Mouse (Mus musculus): Measurements from ENCODE around the gene Lypd5.

Gene Lypd5

DNA sequence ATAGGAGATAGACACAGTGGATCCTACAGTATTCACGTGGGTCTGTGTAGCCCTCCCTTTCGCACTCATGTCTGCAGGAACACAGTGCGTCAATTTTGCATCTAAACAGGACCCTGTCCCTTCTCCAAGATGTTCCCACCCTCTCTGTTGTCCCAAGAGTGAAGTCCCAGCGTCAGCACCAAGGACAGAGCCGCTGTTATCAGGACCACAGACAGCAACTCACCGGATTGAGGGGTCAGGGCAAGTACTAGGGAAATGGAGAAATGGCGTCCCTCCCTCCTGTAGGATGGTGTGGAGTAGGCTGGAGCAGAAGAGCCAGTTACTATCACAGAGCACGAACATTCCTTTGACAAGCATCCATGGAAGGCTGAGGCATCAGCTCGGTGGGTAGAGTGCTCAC is 10.3 kb downstream of the Lypd5 start:
- DNase-seq (ENCODE audit: low read depth, low spot score), result no peak

- no peak for DNase-seq (ENCODE audit: low read depth, low spot score)
These were observed 12.0 kb downstream of the Lypd5 start for GRCm38 (mm10) chr7:24361001-24361400.

DNA sequence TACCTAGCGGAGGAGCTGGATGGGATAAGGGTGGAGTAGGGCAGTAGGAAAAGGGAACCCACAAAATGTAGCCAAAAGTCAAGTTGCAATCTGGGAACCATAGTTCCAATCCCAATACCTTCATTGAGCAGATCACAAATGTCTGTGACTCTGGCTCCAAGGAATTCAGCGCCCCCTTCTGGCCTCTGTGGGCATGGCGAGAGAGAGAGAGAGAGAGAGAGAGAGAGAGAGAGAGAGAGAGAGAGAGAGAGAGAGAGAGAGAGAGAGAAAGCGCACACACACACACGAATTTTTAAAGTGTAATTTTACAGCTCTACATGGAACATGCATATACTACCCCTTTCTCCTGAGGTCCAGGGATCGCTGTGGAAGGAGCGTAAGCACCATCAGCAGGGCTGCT is 14.2 kb downstream of the Lypd5 start:
- no peak for DNase-seq (ENCODE audit: low read depth, low spot score)

DNA sequence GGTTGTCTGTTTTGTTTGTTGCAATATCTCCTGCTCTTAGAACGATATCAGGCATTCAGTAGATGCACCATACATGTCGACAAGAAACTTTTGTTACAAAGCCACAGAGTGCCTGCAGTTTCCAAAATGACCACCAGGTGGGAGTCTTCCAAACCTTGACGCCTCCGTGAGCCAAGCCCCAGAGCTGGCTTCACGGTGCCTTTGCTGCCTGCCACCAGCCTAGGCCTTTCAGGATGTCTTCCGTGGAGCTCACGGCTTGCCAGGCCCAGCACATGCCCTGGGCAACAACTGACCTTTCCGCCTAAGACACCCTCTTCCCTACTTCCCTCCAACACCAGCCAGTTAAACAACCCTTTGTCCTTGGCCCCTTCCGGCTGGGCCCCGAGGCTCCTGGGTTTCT is 15.8 kb downstream of the Lypd5 start:
- peak; percentile 60 for DNase-seq (ENCODE audit: low read depth, low spot score)

DNA sequence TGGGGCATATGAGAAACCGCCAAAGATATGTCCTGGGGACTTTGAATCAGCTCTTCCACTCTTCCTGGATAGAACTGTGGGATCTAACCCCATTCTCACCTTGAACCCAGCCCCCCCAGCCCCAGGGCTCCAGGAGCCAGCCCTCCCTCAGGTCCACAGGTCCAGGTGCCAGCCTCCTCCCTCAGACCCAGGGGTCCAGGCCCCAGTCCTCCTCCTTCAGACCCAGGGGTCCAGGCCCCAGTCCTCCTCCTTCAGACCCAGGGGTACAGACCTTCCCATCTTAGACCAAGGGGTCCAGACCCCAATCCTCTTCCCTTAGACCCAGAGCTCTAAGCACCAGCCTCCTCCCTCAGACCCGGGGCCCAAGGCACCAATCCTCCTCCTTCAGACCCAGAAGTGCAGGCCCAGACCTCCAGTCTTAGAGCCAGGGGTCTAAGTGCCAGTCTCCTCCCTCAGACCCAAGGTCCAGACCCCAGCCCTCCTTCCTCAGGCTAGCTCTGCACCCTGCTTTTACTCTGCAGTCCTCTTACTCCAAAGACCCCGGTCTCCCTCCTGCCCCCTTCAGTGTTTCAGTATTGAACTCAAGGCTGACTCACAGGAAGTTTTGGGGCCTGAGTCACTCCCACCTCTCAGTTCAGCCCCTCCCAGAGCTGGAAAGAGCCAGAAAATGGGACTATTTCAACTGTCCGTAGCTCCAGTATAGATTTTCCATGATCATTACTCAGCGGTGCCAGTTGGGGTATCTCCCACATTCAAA is 16.4 kb downstream of the Lypd5 start:
- no peak for DNase-seq (ENCODE audit: low read depth, low spot score)

GRCm38 (mm10) chr7:24366716-24367632 is 18.0 kb downstream of the Lypd5 start:
- no peak for DNase-seq (ENCODE audit: low read depth, low spot score)

DNA sequence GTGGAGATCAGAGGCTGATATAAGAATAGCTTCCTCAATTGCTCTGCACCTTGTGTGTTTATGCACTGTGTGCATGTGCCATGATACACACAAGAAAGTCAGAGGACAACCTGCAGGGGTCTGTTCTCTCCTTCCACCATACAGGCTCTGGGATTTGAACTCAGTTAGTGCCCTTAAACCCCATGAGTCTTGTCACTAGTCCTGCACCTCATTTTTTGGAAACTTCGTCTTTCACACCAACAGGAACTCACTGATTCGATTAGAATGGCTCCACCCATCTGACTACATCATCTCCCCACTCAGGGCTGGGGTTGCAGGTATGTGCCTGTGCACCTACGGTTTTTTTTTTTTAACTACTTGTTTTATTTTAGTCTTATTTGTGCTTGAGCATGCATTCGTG is 19.2 kb downstream of the Lypd5 start:
- DNase-seq (ENCODE audit: low read depth, low spot score), result no peak

DNA sequence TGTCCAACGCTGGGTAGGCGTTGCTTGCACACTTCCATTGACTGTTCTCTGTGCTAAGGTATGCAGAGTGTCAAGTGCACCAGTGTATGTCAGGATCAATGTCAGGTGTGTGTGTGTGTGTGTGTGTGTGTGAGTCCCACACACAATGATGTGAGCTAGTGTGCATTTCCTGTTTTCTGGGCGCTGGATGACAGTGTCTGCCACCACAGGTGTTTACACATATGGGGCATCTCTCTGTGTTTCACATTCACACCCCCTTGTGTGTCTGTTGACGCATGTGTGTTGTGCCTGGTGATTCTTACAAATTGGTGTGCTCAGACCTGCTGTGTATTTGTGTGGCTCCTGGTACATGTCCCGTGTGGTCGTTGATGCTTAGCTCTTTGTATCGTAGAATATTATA is 19.9 kb downstream of the Lypd5 start:
- DNase-seq (ENCODE audit: low read depth, low spot score), result no peak

- no peak for DNase-seq (ENCODE audit: low read depth, low spot score)
These were observed 20.9 kb downstream of the Lypd5 start, which contains the start of gene Kcnn4 for GRCm38 (mm10) chr7:24369731-24370541. Gene Kcnn4, plus strand, starts transcription at chr7:24370263.

- no peak for DNase-seq (ENCODE audit: low read depth, low spot score)
These were observed 22.2 kb downstream of the Lypd5 start for GRCm38 (mm10) chr7:24371012-24371808.

- DNase-seq (ENCODE audit: low read depth, low spot score), result no peak
These were observed 22.8 kb downstream of the Lypd5 start for GRCm38 (mm10) chr7:24371809-24372145.

DNA sequence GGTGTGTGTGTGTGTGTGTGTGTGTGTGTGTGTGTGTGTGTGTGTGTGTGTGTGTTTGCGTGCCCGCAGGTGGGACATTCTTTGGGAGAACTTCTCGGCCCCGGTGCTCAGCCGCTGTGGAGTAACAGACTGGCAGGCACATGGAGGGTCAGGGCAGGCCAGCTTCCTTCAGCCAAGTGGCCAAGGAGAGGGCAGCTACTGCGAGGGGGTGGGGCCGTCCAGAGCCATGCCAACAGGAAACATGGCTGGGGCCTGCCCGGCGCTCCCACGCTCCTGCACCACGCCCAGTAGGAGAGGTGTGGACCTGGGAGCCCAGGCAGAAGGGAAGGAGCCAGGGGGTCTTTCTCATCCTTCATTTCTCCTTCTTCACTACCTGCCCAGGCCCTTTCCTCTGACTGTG is 23.3 kb downstream of the Lypd5 start:
- no peak for DNase-seq (ENCODE audit: low read depth, low spot score)

DNA sequence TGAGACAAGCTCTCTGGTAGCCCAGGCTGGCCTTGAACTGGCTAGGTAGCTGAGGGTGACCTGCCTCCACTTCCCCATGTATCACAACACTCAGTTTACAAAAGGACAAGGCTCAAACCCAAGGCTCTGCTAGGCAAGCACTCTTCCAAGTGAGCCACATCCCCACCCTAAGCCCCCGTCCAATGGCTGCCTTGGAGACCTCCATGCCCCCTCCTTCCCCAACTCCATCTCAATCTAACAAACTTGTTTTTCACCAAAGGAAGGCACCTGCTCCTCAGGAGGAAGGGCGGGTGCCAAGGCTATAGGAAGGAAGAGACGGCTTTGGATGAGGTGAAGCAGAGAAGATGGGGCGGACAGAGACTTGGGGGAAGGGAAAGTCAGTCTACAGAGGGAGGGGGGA is 23.8 kb downstream of the Lypd5 start:
- DNase-seq (ENCODE audit: low read depth, low spot score), result no peak

GRCm38 (mm10) chr7:24373538-24374379 is 24.8 kb downstream of the Lypd5 start:
- DNase-seq (ENCODE audit: low read depth, low spot score), result no peak

- DNase-seq (ENCODE audit: low read depth, low spot score), result no peak
These were observed 27.5 kb downstream of the Lypd5 start for GRCm38 (mm10) chr7:24376456-24376855.

DNA sequence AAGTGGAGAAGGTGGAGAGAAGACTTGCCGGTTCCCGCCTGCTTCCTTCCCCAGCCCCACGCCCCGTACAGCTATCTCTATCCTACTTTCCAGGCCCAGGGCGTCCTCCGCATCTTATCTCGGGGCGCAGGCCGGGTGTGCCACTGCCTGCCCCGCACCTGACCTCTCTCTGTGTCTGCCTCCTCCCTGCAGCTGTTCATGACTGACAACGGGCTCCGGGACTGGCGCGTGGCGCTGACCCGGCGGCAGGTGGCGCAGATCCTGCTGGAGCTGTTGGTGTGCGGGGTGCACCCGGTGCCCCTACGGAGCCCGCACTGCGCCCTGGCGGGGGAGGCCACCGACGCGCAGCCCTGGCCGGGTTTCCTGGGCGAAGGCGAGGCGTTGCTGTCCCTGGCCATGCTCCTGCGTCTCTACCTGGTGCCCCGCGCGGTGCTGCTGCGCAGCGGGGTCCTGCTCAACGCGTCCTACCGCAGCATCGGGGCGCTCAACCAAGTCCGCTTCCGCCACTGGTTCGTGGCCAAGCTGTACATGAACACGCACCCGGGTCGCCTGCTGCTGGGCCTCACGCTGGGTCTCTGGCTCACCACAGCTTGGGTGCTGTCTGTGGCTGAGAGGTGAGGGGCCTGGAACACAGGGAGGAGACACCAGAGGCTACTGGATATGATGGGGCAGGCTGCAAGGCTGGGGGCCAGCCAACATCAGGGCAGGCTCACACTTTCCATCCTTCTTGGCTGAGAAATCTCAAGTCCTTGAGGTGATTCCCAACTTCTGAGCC is 28.3 kb downstream of the Lypd5 start:
- no peak for DNase-seq (ENCODE audit: low read depth, low spot score)

DNA sequence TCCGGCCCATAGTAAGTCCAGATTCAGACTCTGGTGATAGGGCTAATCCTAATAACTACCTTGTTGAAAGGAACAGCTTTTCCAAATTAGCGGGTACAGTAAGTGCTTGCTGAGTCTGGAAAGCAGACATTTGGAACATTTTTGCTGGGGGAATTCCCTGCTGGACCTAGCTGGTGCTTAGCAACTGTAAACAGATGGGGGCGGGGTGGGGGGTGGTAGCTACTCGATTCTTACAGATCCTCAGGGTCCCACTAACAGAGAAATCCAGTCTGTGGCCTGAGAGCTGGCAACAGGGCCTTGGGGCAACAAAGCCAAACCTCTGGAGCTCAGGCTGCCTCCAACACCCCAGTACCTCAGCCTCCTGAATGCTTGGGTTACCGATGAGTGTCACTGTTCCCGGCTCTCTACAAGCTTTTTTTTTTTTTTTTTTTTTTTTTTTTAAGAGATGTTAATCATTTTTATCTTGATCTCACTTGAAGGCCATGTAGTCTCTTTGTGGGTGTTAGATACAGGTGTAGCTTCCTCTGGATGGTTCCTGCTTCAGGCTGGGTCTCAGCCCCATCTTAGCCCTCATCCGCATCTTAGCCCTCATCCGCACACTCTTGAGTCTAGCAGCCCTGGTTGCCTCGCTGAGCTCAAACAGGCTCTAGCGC is 29.2 kb downstream of the Lypd5 start:
- no peak for DNase-seq (ENCODE audit: low read depth, low spot score)

- no peak for DNase-seq (ENCODE audit: low read depth, low spot score)
These were observed 30.9 kb downstream of the Lypd5 start for GRCm38 (mm10) chr7:24379934-24380333.

- DNase-seq (ENCODE audit: low read depth, low spot score), result no peak
These were observed 31.4 kb downstream of the Lypd5 start for GRCm38 (mm10) chr7:24380370-24380769.
